13 mouse cellular contexts compared by ENCODE assay signal in the genomic region with DNA sequence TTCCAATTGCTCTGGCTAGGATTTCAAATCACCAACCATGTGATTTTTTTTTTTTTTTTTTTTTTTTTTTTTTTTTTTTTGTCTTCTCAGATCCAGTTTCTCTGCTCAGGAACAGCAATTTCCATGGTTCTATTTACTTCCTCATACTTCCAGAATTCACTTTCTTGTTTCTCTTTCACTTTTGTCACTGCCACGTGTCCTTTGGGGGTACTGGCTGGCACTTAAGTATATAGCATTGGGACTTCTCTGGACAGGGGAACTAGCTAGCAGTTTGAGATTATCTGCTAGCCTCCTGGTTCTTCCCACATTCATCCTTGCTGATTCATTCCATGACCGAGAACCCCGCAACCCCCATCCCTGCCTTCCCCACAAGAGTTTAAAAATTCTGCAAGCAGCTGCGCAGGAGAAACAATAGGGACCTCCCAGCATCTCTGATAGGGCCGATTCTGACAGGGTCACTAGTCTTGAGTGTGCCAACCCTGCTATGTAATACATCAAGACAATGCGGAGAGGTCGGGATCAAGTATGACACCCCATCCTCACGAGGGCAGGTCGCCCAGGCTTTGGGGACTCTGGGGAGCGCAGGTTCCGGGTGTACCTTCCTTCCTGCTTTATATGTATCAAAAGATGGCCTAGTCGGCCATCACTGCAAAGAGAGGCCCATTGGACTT. TPM values are rescaled to one million over a fixed set of nuclear protein-coding genes. Genes with fewer than 3 reads are reported as not detected.
DNase-seq lines count a peak whose midpoint lies in the region; ATAC-seq lines count a peak whose summit lies in the region.
"Not testable (repeated sequence)": the region's sequence is repeated elsewhere in the genome, so short reads cannot be mapped to it uniquely, and the experiment has no call there.
"Had no signal": no experiment of that assay in that cellular context is flagged by ENCODE, and none has a peak within 500 bp of the region (broad histone marks: within the 10 kb centered on the region; RNA-seq: fewer than 3 reads in every experiment).

No protein-coding gene starts in this region.

- not testable (repeated sequence) for H3K36me3 ChIP-seq in embryonic facial prominence, embryonic 14.5 days (ENCODE audit: control insufficient read depth, insufficient read depth, low read length); intestine, embryonic 16.5 days (ENCODE audit: control insufficient read depth, insufficient read depth, low read length); liver, embryonic 12.5 days; neural tube, embryonic 14.5 days (ENCODE audit: control insufficient read depth, insufficient read depth, low read length)

- H3K9ac ChIP-seq in embryonic facial prominence, embryonic 14.5 days (ENCODE audit: low read depth, low read length); intestine, embryonic 16.5 days (ENCODE audit: low read depth, low read length); liver, embryonic 12.5 days; neural tube, embryonic 14.5 days (replicated peaks; ENCODE audit: low read depth, low read length): not testable (repeated sequence)

- WGBS in embryonic facial prominence, embryonic 14.5 days: 79% methylated on average over 3 of the region's 12 CpGs
- WGBS in intestine, embryonic 16.5 days: 74% methylated on average over 7 of the region's 12 CpGs
- 70% methylated on average over 9 of the region's 12 CpGs for WGBS in liver, embryonic 12.5 days (ENCODE audit: insufficient replicate concordance)
- WGBS in neural tube, embryonic 14.5 days: 92% methylated on average over 8 of the region's 12 CpGs

- H3K4me3 ChIP-seq in embryonic facial prominence, embryonic 14.5 days (ENCODE audit: low read depth, low read length); intestine, embryonic 16.5 days (ENCODE audit: low read length); liver, embryonic 12.5 days; neural tube, embryonic 14.5 days (ENCODE audit: low read depth, low read length): not testable (repeated sequence)

- H3K27me3 ChIP-seq in embryonic facial prominence, embryonic 14.5 days (replicated peaks; ENCODE audit: control insufficient read depth, insufficient read depth, low read length); intestine, embryonic 16.5 days (replicated peaks; ENCODE audit: control insufficient read depth, insufficient read depth, low read length); liver, embryonic 12.5 days (replicated peaks); neural tube, embryonic 14.5 days (ENCODE audit: control insufficient read depth, insufficient read depth, low read length): not testable (repeated sequence)

- not testable (repeated sequence) for H3K4me2 ChIP-seq in embryonic facial prominence, embryonic 14.5 days (ENCODE audit: low read depth, low read length); intestine, embryonic 16.5 days (ENCODE audit: low read depth, low read length); liver, embryonic 12.5 days; neural tube, embryonic 14.5 days (ENCODE audit: low read depth, low read length)

- ATAC-seq in embryonic facial prominence, embryonic 14.5 days (ENCODE audit: low read depth): 0 out of 2 replicates have a peak, but pooled peaks have one; percentile 37
- peak; percentile 79 for ATAC-seq in intestine, embryonic 16.5 days
- peak; percentile 55 for ATAC-seq in liver, embryonic 12.5 days
- peak; percentile 99 for ATAC-seq in megakaryocyte, adult 5-6 weeks (ENCODE audit: poor library complexity, severe bottlenecking)
- peak; percentile 54; the same call in 1 of the 2 replicates for ATAC-seq in neural tube, embryonic 14.5 days (ENCODE audit: low read depth)

- not testable (repeated sequence) for H3K4me1 ChIP-seq in embryonic facial prominence, embryonic 14.5 days (ENCODE audit: control insufficient read depth, insufficient read depth, low read length); intestine, embryonic 16.5 days (ENCODE audit: control insufficient read depth, insufficient read depth, low read length); liver, embryonic 12.5 days; neural tube, embryonic 14.5 days (ENCODE audit: control insufficient read depth, insufficient read depth, low read length)

- not testable (repeated sequence) for H3K9me3 ChIP-seq in embryonic facial prominence, embryonic 14.5 days (ENCODE audit: control insufficient read depth, low read length); intestine, embryonic 16.5 days (ENCODE audit: control insufficient read depth, low read length); liver, embryonic 12.5 days (replicated peaks); neural tube, embryonic 14.5 days (ENCODE audit: control insufficient read depth, low read length)

- DNase-seq in R1 (ENCODE audit: low read depth, low spot score): peak; percentile 0
- not testable (repeated sequence) for DNase-seq in embryonic facial prominence, embryonic 14.5 days (ENCODE audit: low spot score)
- DNase-seq in heart, adult 8-10 months (ENCODE audit: low spot score): peak; percentile 0
- DNase-seq in thymus, postnatal 4 days: peak; percentile 4

- H3K27ac ChIP-seq in embryonic facial prominence, embryonic 14.5 days (replicated peaks; ENCODE audit: low read depth, low read length); intestine, embryonic 16.5 days (ENCODE audit: low read length); liver, embryonic 12.5 days; neural tube, embryonic 14.5 days (ENCODE audit: low read depth, low read length): not testable (repeated sequence)

RNA-seq across cellular contexts. Expression of gene Cldn34c2, which starts 30.8 kb away (rescaled TPM):
- not detected in 2 replicates for polyA plus RNA-seq in embryonic facial prominence, embryonic 14.5 days (2014; fragmentation: Nextera tagmentation; extraction: Ambion mirVana)
- total RNA-seq in heart, adult 8-10 months (2022): under 1 TPM in 2 of 4 experiments, not detected in 2; 0.56 to 0.65 TPM
- not detected in 2 replicates for polyA plus RNA-seq in intestine, embryonic 16.5 days (2015; fragmentation: Nextera tagmentation; extraction: Ambion mirVana)
- not detected in 2 replicates for polyA plus RNA-seq in liver, embryonic 12.5 days (2016; fragmentation: Nextera tagmentation; extraction: Ambion mirVana)
- 0.25 TPM in 1 of 2 replicates, not detected in the other for total RNA-seq in megakaryocyte, adult 5-6 weeks (2015)
- 0.88 TPM in 1 of 2 replicates, not detected in the other for total RNA-seq in megakaryocyte, adult 5-6 weeks (2017)
- polyA plus RNA-seq in neural tube, embryonic 14.5 days (2014; fragmentation: Nextera tagmentation; extraction: Ambion mirVana): not detected in 2 replicates
- polyA plus RNA-seq: cortical plate, adult 2 months; heart, embryonic 11.5 days; hindbrain, embryonic 13.5 days; midbrain, embryonic 12.5 days; small intestine, adult 2 months had no signal

Comparison
In these comparisons a context has a peak if more than half of its experiments do, and no peak if none do; other contexts are left out.
1. ATAC-seq: peak in every context shown above with its lines; median percentile 99 in megakaryocyte, adult 5-6 weeks; 79 in intestine, embryonic 16.5 days; 55 in liver, embryonic 12.5 days; 54 in neural tube, embryonic 14.5 days; 37 in embryonic facial prominence, embryonic 14.5 days.